Mouse (Mus musculus) spleen, adult 2 months (tissue): ENCODE results near the gene Man2a1.

Experiments
- CTCF ChIP-seq: fragments of 200-500 bp; IDR thresholded peaks from 2 replicates; pipeline ENCODE4 v1.5.1; 2011; ENCODE audit warnings: mild to moderate bottlenecking, inconsistent platforms; ENCODE audit not compliant: insufficient read depth, insufficient read length, insufficient replicate concordance; ENCODE audit errors: extremely low read depth
- POLR2A ChIP-seq: fragments of 200-500 bp; IDR thresholded peaks from 2 replicates; pipeline ENCODE4 v1.6.1; 2011; ENCODE audit warnings: low read depth, low read length, inconsistent platforms

GRCm38 (mm10) chr17:64577485-64577884 lies 23.1 kb upstream of the Man2a1 start:
- no peak for TF ChIP-seq POLR2A
- TF ChIP-seq CTCF, result no peak
